9 mouse cellular contexts compared by ENCODE assay signal in the genomic region with DNA sequence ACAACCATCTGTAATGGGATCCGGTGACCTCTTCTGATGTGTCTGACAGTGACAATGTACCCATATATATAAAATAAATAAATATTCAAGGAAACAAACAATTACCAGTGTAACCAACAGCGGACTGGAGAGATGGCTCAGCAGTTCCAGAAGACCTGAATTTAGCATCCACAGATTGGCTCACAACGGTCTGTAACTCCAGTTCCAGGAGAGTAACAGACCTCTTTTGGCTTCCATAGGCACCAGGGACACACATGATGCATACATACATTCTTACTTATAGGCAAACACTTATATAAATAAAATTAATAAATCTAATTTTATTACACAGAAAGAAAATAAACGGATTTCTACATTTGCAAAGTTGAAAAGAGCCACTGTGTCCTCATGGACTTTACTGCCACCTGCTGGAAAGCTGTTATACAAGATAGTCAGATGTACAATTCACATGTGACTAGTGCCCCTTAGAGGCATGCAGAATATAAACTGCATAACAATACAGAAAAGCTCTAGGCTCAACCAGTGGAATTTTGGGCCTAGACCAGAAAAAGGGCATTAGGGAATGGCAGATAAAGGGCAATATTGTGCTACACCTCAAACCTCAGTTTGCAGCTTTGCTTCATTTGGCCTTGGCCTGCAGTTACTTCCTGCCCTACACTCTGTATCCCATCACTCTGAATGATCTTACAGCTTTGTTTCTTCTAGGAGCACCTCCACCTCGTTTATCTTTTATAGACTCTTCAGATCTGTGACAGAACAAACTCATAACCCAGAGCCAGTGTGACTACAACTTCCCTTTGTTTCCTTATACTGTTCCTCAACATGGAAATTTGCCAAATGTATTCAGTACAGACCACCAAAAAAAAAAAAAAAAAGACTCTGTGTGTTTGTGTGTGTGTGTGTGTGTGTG. TPM values are rescaled to one million over a fixed set of nuclear protein-coding genes. Genes with fewer than 3 reads are reported as not detected.
DNase-seq lines count a peak whose midpoint lies in the region; ATAC-seq lines count a peak whose summit lies in the region.
"Had no signal": no experiment of that assay in that cellular context is flagged by ENCODE, and none has a peak within 500 bp of the region (broad histone marks: within the 10 kb centered on the region; RNA-seq: fewer than 3 reads in every experiment).

No protein-coding gene starts in this region.

- DNase-seq in kidney, adult 18-20 months, result peak; percentile 33
- no peak for DNase-seq in kidney, adult 11 months
- DNase-seq in CD4-positive, CD25-positive, alpha-beta regulatory T cell, adult 2 months (ENCODE audit: low read depth, low spot score), result peak; percentile 80
- peak; percentile 89 for DNase-seq in adipocyte (ENCODE audit: low spot score)
- peak; percentile 78 for DNase-seq in heart, adult 8-10 months (ENCODE audit: low spot score)
- DNase-seq in kidney, postnatal 10 days, result peak; percentile 71
- DNase-seq in ovary, postnatal 36 days (ENCODE audit: low spot score), result no peak

- H3K9ac ChIP-seq in neural tube, embryonic 15.5 days (replicated peaks), result no peak overlapping the region
- H3K9ac ChIP-seq: limb, embryonic 12.5 days had no signal

- no peak overlapping the region for H3K4me3 ChIP-seq in neural tube, embryonic 15.5 days (replicated peaks)
- H3K4me3 ChIP-seq: limb, embryonic 12.5 days had no signal

- no peak overlapping the region for H3K4me2 ChIP-seq in neural tube, embryonic 15.5 days
- H3K4me2 ChIP-seq: limb, embryonic 12.5 days had no signal

- H3K9me3 ChIP-seq in neural tube, embryonic 15.5 days (replicated peaks), result no peaks in the 10 kb centered on the region
- H3K9me3 ChIP-seq: limb, embryonic 12.5 days had no signal

- peaks cover 35% of the 10 kb centered on the region for H3K36me3 ChIP-seq in neural tube, embryonic 15.5 days

- H3K27me3 ChIP-seq in neural tube, embryonic 15.5 days (replicated peaks), result no peaks in the 10 kb centered on the region
- H3K27me3 ChIP-seq: limb, embryonic 12.5 days had no signal

- ATAC-seq in neural tube, embryonic 15.5 days (ENCODE audit: low FRiP score), result peak; percentile 42; the same call in 1 of the 2 replicates

- H3K27ac ChIP-seq in neural tube, embryonic 15.5 days (replicated peaks), result peak overlapping the region; percentile 74
- H3K27ac ChIP-seq: limb, embryonic 12.5 days had no signal

- WGBS in neural tube, embryonic 15.5 days, result 72% methylated on average over 5 of the region's 5 CpGs

- H3K4me1 ChIP-seq in neural tube, embryonic 15.5 days, result peaks cover 10% of the 10 kb centered on the region

RNA-seq across cellular contexts. Expression of a gene that starts 18.9 kb away (rescaled TPM):
- 10 to 100 TPM; 11.5 to 12.0 (median 11.8) TPM for total RNA-seq in heart, adult 8-10 months (2022)
- polyA plus RNA-seq in neural tube, embryonic 15.5 days (2015; fragmentation: Nextera tagmentation; extraction: Ambion mirVana), result 12.8 and 16.0 TPM in 2 replicates

RNA-seq across cellular contexts. Expression of a gene that starts 46.8 kb away (rescaled TPM):
- 10 to 100 TPM; 68.0 to 76.0 (median 73.0) TPM for total RNA-seq in heart, adult 8-10 months (2022)
- 588 and 670 TPM in 2 replicates for polyA plus RNA-seq in neural tube, embryonic 15.5 days (2015; fragmentation: Nextera tagmentation; extraction: Ambion mirVana)

RNA-seq across cellular contexts. Expression of a gene that starts 53.5 kb away (rescaled TPM):
- 10 to 100 TPM; 13.3 to 15.1 (median 13.8) TPM for total RNA-seq in heart, adult 8-10 months (2022)
- polyA plus RNA-seq in neural tube, embryonic 15.5 days (2015; fragmentation: Nextera tagmentation; extraction: Ambion mirVana), result 25.3 and 30.9 TPM in 2 replicates

RNA-seq across cellular contexts. Expression of a gene that starts 57.5 kb away (rescaled TPM):
- 10 to 100 TPM; 10.2 to 13.2 (median 12.8) TPM for total RNA-seq in heart, adult 8-10 months (2022)
- polyA plus RNA-seq in neural tube, embryonic 15.5 days (2015; fragmentation: Nextera tagmentation; extraction: Ambion mirVana), result 7.0 and 7.6 TPM in 2 replicates

Comparison
In these comparisons a context has a peak if more than half of its experiments do, and no peak if none do; other contexts are left out.
1. DNase-seq: peak in kidney, adult 18-20 months (single experiment), CD4-positive, CD25-positive, alpha-beta regulatory T cell, adult 2 months (single experiment), adipocyte (single experiment), heart, adult 8-10 months (single experiment) and kidney, postnatal 10 days (single experiment); none in kidney, adult 11 months (single experiment) and ovary, postnatal 36 days (single experiment).